Mouse (Mus musculus) monocyte, adult 2 months (primary cell): Measurements from ENCODE around the gene Cyp2b23.
"Not testable (repeated sequence)": the region's sequence is repeated elsewhere in the genome, so short reads cannot be mapped to it uniquely, and the experiment has no call there.

Experiments used
- DNase-seq, 2 experiments: peaks; one replicate each; pipeline ENCODE4 v3.0.0; 2022; ENCODE audit warnings: low spot score in 2 of 2, low read depth in 1 of 2

The Cyp2b23 gene

DNA sequence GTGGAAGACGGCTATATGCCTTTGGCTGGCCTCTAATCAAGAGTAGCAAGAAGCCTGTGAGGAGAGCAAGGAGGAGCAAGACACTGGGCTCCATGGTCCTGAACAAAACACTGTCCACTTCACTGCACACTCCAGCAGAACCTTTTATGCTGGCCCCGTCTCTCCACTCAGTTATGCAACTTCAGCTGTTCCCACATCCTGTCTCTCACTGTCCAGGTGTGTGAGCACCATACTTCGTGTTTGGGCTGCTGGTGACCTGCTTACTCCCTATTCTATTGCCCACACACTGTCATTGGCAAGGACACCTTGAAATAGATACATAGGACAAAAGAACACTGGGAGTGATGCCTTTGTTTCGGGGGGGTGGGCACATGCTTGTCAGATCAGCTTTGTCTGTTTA lies at the start of gene Cyp2b23:
Cyp2b23 (minus strand) TSS at position 101 of the 400 bp plus-strand sequence.
- DNase-seq: no peak

DNA sequence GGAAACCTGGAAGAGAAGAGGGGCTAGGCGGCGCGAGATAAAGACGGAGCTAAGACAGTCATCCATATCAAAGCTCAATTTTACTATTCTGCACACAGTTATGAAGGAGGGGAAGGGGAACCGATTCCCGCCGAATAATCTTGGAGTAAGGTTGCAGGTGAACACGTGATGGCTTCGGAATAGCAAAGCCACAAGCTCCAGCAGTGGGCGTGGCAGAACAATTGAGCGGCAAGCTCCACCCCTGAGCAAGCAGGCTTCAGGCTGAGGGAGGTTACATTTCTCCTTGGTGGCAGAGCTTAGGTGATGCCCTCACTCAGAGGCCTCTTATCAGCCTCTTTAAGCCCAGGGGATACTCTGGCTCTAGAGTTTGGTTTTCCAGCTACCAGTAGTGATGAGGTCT lies 24.8 kb upstream of the Cyp2b23 start:
- no peak for DNase-seq

DNA sequence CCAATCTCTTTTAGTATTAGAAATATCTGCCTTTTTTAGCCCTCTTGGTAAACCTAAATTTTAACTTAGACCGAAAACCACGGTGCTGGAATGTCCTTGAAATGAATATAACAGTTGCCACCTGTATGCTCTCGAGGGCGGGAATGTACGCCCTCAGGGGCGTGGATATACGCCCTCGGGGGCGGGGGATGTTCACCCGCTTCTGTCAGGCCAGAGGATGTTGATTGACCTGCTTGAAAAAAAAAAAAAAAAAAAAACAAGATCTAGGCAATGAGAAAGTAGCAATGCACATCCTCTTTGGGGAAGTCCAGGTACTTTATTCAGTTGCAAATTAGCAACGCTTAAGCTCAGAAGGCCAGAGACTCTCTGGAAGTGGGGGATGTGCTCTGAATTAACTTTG lies 20.8 kb upstream of the Cyp2b23 start:
- DNase-seq: no peak

DNA sequence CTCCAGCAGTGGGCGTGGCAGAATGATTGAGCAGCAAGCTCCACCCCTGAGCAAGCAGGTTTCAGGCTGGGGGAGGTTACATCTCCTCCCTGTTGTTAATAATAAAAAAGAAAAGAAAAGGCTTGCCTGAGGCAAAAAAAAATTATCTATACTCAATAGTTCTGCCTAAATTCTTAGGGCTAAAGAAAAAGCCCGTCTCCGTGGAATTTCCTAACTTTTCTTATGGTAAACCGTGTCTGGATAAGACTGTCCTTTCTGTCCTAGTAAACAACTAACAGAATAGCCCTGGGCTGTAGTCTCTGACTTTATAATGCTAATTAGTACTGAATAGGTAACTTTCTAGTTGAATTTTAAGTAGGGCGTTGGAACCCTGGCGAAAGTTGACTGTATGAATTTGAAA lies 20.0 kb upstream of the Cyp2b23 start:
- not testable (repeated sequence) for DNase-seq

DNA sequence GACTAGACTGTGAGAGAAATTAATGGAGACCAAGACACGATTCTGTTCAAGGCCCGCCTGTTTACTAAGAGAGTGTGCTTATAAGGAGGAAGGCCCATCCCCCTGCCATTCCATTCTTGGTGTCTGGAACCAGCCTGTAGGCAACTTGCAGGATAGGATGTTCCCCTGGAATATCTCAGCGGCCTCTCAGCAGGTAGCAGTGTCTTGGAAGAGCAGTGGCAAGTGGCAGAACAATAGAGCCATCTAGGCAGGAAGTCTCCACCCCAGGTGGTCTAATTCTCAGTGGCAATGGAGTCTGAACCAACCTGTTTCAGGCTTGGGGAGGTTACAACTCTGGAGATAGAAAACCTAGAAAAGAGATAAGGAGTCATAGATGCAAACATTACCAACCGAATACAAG lies 13.9 kb upstream of the Cyp2b23 start:
- DNase-seq: no peak

DNA sequence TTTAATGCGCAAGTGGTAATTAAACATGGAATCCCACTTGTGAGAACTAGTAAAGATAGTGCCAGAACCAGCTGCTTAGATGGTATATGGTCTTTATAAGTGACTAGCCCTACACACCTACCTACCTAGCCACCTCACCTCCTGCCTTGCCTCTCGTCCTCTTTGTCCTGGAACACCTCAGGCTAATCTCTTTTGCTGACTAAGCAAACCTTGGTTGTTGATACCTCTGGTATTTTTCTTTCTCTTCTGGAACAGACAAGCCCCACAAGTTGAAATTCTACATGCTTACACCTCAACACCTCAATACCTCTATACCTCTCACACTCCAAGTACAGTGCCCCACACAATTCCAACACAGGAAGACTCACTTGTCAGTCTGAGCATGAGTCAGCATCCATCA lies 524 bp downstream of the Cyp2b23 start:
- DNase-seq: no peak

DNA sequence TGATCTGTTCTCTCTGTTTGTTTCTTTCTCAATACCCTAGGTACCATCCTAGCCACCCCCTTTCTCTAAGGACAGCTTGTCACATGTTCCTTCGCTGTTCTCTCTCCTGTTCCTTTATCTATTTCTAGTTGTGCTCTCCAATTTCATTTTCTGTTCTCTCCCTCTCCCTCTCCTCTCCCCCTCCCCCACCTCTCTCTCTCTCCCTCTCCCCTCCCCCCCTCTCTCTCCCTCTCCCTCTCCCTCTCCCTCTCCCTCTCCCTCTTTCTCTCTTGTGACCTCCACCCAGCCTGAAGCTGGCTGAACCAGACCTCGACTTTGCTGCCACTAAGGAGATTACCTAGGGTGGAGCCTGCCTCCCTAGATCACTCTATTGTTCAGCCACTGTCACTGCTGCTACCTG lies 18.8 kb downstream of the Cyp2b23 start:
- not testable (repeated sequence) for DNase-seq

DNA sequence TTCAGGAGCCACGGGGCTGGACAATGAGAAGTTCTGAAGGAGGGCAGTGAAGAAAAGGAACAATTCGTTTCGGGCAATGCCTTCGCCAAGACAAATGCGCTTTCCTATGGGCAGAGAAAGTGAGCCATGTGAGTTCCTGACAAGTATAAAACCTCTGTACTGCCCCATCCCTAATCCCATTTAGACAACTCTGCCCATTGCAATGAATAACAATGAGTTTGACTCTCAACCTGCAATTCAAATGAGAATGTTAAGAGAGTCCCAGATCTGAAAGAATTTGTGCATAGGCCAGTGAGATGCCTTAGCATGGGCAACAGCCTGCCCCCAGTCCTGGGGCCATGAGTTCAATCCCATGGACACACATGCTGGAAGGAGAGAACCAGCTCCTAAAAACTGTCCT lies 20.2 kb downstream of the Cyp2b23 start:
- no peak for DNase-seq

DNA sequence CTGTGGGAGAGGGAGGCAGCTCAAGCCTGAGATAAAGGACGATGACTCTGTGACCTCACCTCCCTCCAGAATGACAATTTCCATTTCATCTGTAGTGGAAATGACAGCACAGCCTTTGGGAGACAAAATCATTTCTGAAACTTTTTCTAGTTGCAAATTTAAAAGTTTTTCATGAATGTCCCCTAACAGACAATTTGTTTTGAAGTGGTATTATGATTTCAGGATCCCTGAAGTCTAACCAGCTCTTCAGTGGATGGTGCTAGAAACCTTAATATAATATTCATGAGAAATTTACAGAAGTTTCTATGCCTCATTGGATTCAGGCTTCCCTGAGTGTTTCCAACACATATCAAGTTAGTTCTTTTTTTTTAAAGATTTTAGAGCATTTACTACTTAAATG lies 67.9 kb downstream of the Cyp2b23 start, which contains the start of gene Vmn1r185:
Vmn1r185 (minus strand) TSS at position 101 of the 400 bp plus-strand sequence.
- DNase-seq: not testable (repeated sequence)
